Mouse (Mus musculus) fibroblast of lung, adult 2 months (primary cell): ENCODE data around the gene Zfhx3.

Experiments used
- DNase-seq: peaks from one replicate; pipeline ENCODE4 v3.0.0-alpha.2; 2011; ENCODE audit warnings: low read depth

Zfhx3 gene

DNA sequence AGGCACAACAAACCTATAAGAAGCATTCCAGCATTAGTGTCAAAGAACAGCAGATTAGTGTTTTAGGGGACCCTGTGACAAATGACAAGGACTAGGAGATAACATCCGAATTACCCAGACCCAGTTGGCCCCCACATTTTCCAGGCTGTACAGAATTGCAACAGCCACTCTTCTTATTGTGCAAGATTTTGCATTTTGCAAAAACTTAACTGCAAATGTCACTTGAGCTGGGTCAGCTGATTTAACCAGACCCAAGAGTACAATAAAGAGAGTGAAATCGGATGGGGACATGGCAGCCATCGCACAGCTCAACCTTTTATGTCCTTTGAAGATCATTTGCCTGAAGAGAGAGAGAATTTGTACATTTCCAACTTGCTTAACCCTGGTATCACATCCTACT, 720.3 kb downstream of the Zfhx3 start:
- no peak for DNase-seq

DNA sequence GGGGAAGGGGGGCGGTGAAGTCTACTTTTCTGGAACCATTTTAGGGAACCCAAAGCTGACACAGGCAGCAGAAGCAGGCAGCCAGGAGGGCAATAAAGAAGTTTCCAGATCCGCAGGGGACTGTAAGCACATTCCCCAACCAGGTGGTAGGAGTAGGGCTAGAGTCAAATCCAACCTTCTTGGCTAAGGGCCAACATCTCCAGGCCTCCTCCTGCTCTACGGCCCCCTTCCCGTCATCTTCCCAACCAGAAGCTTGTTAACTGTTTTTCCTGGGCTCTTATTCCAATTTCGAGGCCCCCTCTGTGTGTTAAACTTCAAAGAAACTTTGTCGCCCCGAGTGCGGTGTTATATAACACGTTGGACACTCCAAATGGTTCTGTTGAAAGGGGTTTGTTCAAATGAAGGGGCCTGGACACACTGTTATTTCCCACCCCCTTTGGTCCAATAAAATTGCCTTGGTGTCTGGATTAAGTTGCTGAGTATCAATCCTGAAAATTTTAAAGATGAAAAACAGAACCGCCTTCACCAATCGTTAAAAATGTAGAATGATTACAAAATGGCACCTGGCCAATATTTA, 729.6 kb downstream of the Zfhx3 start:
- DNase-seq: no peak

DNA sequence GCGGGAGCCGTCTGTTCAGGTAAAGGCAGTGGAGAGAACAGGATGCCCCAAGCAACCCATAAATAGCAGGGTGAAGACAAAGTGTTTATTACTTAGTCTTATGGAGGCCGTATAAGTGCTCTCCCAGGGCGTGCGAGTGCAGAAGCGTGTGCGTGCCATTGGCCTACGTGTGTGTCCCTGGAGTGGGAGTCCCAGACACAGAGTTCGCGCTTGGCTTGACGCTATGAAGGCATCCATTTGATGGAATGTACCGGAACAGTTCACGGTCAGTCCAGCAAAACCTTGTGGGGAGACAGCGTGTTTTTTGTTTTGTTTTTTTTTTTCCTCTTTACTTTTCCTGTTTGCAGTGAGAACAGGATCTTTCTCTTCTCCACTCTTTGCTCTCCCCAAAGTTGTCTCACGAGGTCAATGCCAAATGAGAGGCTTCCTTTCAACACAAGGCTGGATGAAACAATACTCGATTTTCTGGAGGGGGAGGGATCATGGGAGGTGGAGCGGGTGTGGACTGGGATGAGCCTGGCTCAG, 732.6 kb downstream of the Zfhx3 start:
- no peak for DNase-seq

DNA sequence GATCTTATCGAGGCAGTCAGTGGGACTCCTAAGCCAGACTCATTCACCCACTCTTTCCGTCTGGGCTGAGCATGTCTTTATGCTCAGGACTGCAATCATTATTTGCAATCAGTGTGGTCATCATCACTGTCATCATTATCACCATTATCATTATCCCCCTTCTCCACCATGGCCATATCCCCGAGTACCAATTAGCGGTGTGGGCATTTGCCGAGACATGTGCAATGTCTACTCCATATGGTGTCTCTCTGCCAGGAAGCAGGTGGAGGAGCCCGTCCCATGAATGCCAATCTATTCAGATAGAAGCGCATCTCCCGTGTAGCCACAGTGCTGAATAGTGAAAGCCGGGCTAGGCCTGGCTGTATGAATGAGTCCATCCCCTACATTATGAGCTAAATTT, 747.2 kb downstream of the Zfhx3 start:
- no peak for DNase-seq

DNA sequence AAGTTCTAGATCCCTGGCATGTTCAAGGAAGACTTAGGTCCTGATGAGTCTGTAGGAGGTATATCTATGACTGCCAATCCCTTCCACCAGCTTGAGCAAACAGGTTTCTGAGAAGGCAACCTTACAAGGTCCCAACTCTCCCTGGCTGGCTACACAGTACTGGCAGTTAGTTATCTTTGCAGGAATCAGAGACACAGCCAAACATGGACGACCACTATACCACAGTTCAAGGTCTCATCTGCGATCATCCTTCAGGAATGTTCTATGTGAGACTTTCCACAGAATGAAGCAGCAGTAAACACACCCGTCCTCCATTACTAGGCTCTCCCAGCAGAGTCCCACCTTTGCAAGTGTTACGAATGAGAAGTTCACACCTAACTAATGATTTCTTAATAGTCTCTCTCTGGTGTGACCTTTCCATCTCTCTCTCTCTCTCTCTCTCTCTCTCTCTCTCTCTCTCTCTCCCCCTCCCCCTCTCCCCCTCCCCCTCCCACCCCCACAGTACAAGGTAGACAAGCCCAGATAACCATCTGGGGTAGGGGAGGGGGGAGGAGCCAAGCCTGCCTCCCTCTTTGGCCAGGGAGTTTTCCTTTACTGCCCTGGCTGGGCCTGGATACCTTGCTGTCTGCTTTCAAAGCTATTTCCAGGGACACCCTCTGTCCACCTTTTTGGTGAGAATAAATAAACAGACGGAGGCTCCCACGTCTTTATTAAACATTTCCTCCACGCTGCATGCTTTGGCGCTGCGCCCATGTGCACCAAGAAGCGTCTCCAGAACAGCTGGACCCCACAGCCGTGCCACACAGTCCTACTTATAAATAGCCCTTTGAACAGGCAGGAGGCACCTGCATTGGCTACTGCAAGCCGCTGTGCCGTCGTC, 748.4 kb downstream of the Zfhx3 start:
- no peak for DNase-seq

DNA sequence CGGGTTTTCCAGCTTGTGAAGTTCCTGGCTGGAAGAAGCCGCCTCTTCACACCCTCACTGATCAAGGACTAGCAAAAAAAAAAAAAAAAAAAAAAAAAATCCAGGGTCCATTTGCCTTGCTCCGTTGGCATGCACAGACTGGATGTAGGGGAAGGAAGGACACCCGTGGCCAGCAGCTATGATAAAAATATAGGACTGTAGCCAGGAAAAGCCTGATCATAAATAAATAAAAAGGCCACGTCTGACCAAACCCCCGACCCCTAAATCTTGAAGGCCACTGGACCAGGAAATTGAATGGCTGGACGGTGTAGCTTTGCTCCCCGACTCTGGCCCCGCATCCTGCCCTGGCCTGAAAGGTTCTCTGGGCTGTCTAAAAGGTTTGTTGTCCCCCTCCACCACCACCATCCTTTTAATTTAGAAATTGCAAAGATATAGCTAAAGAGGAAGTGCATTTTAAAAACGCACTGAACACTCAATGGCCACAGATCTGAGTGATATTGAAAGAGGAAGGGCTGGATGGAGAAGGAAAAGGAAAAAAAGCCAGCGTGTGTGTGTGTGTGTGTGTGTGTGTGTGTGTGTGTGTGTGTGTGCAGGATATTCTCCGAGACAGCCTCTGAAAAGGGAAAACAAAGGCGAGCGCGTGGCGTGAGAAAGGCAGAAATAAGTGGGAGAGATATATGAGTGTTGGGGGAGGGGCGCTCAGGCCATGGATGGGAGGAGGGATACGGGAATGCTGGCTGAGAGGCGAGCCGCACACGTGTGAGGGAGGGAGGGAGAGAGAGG, 749.2 kb downstream of the Zfhx3 start:
- no peak for DNase-seq

DNA sequence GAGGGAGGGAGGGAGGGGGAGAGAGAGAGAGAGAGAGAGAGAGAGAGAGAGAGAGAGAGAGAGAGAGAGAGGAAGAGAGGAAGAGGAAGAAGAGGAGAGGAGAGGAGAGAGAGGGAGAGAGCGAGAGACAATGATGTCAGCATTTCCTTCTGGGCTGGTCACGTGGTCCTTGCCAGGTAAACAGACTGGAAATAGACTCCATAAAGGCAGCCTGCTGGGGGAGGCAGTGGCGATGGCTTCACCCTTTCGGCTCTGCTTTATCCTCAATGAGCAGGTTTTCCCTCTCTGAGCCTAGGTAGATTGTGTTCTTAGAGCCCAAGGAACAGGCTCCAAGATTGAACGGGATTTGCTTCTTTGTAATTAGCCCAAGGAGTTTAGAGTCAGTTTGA, 749.8 kb downstream of the Zfhx3 start:
- no peak for DNase-seq

DNA sequence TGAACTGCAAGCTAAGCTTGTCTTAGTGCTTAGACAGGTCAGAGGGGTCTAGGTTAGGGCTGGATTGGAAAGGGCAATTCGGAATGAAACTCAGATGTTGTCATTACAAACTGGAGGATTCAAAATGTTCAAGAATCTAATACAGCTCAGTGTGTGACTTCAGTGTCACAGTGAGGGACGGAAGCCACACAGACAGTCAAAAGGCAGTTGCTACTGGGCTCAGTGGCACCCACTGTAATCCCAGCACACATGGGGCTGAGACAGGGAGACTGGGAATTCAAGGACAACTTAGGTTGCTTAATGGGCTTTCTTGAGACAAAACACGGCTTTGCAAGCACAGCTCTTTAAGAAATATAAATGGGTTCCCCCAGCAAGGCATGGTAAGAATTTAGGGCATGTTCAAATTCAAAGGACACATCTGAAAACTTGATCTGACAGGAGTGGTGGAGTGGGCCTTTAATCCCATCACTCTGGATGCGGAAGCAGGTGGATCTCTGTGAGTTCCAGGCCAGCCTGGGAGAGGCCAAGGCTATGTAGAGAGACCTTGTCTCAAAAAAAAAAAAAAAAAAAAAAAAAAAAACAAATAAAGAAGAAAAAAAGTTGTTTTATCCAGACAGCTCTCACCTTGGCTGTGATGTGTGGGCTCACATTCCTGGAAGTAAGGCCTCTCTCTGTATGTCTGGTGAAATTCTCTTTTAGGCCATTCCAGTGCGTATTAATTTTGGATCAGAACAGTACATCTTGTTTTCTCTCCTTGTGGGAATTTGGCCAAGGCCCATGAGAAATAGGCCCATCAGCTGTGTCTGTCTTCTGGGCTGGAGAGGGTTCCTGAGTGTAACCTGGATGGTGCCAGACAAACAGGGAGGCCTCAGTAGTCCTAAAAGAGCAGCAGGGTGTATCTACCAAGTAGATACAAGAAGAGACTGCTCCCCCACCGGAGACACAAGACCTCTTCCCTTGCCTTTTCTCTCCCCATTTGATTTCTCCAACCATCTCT, 750.5 kb downstream of the Zfhx3 start:
- no peak for DNase-seq

DNA sequence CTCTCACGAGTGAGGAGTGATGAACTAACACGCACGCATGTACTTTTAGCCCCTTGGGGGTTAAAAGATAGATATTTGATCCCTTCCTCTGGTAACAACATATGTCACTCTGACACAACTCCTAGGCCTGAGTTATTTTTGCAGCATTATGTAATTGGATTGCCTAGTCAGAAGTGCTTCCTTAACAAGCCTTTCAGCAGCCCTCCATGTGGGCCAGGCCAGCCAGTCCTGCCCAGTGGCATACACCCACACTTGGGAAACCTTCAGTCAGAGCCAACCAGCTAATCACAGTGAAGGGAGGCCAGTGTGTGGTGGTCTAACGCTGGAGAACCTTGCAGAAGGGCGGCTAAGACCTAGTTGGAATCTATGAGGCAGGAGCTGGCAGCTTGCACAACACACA, 751.4 kb downstream of the Zfhx3 start:
- no peak for DNase-seq

DNA sequence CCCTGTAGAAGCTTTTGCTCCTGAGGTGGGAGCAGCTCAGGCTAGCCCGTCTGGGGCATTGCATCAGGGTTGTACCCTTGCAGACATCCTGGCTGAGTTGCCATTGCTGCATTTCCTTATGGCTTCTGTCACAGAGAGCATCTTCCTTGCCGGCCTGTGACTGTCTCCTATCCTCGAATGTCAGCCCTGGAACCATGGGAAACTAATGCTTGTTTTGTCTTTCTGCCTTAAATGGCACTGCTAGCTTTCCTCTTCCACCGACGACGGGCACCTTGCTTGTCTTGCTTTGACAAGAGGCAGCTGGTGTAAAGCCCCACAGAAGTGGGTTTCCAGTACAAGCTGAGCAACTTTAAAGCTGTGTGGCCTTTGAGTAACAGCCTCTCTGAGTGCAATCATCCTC, 752.1 kb downstream of the Zfhx3 start:
- DNase-seq: no peak

DNA sequence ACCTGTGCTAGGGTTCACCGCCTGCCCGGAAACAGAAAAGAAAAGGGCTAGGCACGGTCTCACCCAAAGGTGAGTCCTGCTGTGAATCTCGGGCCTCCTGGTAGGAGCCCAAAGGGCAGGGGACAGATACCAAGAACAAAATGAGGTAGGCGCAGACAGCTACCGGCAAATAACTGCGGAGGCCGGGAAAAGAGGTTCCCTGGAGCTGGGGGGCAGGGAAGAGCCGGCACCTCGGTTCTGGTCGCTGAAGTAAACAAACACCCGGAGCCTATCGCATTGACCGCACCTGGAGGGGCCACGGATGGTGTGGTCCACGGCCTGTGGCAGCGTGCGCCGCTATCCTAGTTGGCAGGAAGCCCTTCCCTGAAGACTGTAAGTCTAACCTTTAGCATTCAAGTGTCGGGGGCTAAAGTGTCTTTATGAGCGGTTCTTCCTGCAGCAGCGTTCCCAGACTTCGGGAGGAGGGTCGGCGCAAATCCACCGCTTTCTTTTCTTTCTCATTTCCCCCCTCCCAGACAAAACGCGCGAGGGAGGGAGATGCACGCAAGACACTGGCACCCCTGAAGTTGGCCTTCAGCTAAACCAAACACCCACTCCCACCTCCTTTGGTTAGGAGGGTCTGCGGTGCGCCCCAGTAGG, 752.9 kb downstream of the Zfhx3 start:
- no peak for DNase-seq

DNA sequence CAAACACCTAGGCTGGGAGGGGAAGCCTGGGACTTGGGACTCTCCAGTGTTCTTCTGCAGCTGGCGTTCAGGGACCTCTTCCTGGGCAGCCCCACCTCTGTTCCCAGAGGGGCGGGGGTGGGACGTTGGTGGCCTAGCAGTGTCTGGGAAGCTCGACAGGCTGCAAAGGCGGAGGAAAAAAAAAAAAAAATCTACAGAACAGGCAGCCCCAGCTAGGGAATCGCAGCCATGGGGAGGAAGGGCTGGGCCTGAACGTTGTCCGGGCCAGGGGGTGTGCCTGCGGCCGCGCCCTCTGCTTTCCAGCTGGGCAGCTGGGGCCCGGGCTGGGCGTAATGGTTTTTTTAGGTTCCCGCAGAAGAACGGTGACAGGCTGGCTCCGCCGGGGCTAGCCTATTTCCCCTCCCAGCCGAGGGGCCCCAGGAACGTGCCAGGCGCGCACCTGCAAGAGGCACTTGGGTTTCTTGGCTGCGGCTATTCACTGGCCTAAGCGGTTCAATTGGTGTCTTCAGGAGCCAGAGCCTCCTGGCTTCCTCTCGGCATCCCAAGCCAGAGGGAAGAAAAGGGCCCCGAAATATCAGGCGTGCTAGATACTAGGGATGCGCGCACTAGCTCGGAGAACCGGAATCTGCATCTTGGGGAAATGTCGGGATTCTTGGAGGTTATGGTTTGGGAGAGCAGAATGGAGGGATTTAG, 753.6 kb downstream of the Zfhx3 start:
- no peak for DNase-seq

DNA sequence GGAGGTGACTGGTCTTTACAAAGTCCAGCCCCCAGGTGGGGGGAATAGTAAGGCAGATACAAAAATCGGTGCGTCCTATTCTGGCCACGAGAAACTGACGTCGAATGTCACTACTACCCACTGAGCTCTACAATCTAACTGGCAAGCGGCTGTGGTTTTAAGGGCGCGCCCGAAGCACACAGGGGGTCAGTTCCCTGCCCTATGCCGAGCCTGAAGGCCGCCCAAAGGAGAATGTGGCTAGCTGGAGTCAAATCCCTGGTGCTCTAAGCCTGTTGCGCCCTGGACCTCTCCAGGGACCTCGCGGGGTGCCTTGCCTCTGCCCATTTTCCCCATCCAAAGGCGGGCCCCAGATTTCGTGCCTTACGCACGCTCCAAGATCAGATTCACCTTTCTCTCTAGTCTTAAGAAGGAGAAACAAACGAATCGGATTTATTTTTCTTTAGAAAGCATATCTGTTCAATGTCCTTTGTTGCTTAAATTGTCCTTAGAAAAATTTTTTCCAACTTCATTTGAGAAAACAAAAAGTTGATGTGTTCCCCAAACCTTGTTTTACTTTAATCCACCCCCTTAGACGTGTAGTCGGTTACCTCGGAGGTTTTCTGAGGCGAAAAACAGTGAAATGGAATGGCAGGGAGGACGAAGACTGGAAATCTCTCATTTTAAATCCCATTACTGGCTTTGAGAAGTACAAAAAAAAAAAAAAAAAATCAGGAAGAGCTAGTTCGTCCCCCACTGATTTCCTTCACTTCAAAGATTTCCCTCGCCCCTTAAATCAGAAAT, 754.4 kb downstream of the Zfhx3 start:
- DNase-seq: no peak

DNA sequence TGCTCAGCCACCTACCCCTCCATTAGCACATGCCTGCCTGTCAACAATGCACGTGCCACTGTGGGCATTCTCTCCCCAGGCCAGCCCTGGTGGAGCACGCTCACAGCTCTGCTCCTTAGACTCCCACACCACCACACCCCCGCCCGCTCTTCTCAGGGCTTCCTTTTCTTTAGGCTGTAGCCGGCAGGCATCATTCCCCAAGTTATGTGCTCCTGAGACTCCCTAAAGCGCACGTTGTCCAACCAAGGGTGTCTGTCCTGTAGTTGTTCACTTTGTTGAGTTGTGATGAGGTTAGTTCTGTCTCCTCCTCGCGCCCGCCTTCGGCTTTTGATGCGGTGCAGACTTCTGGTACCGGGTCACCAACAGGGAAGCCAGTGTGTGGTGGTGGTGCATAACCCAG, 755.1 kb downstream of the Zfhx3 start:
- DNase-seq: no peak

DNA sequence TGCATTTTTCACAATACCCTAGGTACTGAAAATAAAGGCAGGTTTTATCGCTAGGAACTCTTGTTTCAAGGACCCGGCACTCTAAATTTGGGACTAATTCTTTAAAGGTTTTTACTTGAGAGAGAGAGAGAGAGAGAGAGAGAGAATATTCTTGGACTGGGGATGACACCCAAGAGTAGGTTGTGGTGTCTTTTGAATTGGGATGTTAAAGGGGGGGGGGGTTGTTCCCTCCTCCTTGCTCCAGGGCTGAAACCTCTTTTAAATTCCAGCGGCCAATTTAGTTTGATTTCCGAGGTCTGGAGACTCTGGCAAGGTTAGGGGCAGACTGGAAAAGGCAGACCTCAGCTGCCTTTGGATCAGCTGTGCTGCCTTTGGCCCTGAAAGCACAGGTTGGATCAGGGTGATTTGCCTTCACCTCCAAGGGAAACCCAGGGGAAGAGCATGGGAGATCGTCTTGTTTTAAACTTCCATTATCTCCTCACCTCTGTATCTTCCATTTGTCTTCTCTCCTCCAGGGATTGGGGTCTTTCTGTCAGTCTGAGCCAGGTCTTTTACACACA, 755.7 kb downstream of the Zfhx3 start:
- no peak for DNase-seq

DNA sequence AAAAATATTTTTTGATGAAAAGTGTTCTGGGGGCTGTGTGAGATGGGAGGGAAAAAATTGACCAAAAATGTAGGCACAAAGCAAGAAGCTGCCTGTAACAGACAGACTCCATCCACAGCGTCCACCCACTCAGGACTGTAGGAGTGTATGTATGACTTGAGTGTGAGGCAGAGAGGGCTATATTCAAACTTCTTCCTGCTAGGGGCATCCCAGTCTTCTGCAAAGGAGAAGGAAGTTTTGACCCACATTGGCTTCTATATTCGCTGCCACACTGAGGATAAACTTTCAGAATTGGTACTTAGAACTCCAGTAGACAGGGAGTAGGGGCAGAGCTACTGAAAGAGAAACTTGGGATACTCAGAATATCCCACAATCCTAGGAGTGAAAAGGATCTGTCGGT, 756.6 kb downstream of the Zfhx3 start:
- no peak for DNase-seq

DNA sequence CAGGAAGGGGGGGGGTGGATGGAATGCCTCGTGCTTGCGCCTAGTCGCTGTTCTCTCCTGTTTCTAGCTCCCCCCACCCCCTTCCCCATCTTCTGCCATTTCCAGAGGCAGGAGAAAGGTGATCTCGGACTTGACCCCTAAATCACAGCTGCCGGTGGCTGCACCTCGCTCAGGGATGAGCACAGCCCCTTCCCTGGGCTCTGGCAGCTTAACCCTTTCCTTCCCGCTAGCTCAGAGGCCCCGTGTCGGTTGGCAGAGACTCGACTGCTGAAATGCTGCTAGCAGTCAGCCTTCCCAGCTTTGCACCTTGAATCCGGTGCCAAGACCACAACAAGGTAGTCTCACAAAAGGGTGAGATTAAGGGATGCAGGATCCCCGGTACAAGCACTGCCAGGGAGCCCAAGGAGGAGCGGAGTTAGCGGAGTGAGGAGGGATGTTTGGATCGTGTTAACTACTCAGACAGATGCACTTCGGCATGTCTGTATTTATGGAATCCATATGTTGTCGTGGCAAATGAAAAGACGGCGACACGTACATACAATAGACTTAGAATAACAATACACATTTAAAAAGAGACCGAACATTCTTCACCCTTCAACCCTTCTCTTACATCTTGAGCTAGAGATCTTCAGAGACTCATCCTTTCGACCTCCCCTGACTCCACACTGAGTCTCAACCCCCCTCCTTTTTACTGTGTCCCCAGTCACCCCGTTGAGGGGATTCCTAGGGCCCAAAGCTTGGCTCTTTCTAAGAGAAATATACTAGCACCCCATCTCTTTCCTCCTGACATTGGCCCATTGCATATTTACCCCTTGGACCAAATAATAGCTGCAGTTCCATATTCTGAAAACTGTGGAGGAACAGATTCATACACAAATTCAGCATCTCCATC, 757.3 kb downstream of the Zfhx3 start:
- DNase-seq: no peak
